Comparison of ENCODE assay signal across 26 mouse cellular contexts in the genomic region with DNA sequence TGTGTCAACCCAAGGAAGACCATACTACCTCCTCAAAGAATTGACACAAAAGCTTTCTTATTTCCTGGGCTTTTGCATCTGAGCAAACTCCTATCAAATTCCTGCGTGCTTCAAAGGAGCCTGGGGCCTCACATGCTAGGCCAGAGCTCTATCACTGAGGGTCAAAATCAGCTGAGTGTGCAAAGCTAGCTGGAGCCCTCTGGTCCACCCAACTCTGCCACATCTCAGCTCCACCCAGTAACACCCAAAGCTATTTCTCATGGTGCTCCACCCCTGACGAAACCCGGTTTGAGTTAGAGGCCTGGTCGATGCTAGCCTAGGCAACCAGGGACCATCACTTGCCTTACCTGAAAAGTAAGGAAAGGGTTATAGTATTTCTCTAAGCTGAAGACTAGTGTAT. TPM values are rescaled to one million over a fixed set of nuclear protein-coding genes. Genes with fewer than 3 reads are reported as not detected.
DNase-seq lines count a peak whose midpoint lies in the region; ATAC-seq and TF ChIP-seq lines count a peak whose summit lies in the region.
"Had no signal": no experiment of that assay in that cellular context is flagged by ENCODE, and none has a peak within 500 bp of the region (broad histone marks: within the 10 kb centered on the region; RNA-seq: fewer than 3 reads in every experiment).

No protein-coding gene starts in this region.

- ATAC-seq in Patski: peak; percentile 18
- ATAC-seq in intestine, embryonic 14.5 days (replicated peaks; ENCODE audit: low FRiP score, low TSS enrichment, low read depth): peak; percentile 41; the same call in 1 of the 2 replicates
- no peak for ATAC-seq in hindbrain, postnatal 0 days
- ATAC-seq: forebrain, postnatal 0 days had no signal

- no peak for DNase-seq in Patski (ENCODE audit: low read depth, low spot score)
- no peak for DNase-seq in intestine, embryonic 14.5 days (ENCODE audit: low spot score)
- peak; percentile 45 for DNase-seq in kidney, adult 9 months
- DNase-seq in kidney, postnatal 36 days: peak; percentile 36 to 41
- no peak for DNase-seq in hindbrain, postnatal 0 days (ENCODE audit: low spot score)
- DNase-seq in layer of hippocampus, postnatal 10 days (ENCODE audit: low spot score in 2 of 2): no peak
- DNase-seq in MN1 (ENCODE audit: low spot score): no peak
- DNase-seq in heart, adult 2 months: no peak
- DNase-seq: adrenal gland, postnatal 36 days; cerebellum, adult 9-11 months; forebrain, postnatal 0 days; heart, postnatal 36 days; lung, postnatal 4 days; midbrain, embryonic 14.5 days; right cerebral cortex, postnatal 4 days had no signal

- WGBS in intestine, embryonic 14.5 days: 55% methylated on average over 4 of the region's 4 CpGs
- 77% methylated on average over 4 of the region's 4 CpGs for WGBS in hindbrain, postnatal 0 days
- 72% methylated on average over 4 of the region's 4 CpGs for WGBS in heart, adult 2 months

- no peak overlapping the region for H3K4me2 ChIP-seq in intestine, embryonic 14.5 days (ENCODE audit: low read length)
- no peak overlapping the region for H3K4me2 ChIP-seq in hindbrain, postnatal 0 days (ENCODE audit: low read depth, low read length)
- H3K4me2 ChIP-seq: heart, embryonic 15.5 days; hindbrain, embryonic 13.5 days; limb, embryonic 13.5 days; lung, embryonic 15.5 days; neural tube, embryonic 12.5 days had no signal

- intact Hi-C loops in heart, adult 2 months (cut with DNase I): no loop called here

- H3K27ac ChIP-seq in intestine, embryonic 14.5 days (ENCODE audit: low read depth): peak overlapping the region; percentile 41; the same call in 1 of the 2 replicates
- no peak overlapping the region for H3K27ac ChIP-seq in hindbrain, postnatal 0 days
- no peak overlapping the region for H3K27ac ChIP-seq in heart, adult 2 months
- H3K27ac ChIP-seq: heart, embryonic 15.5 days; hindbrain, embryonic 13.5 days; limb, embryonic 13.5 days; liver, embryonic 14.5 days; lung, embryonic 15.5 days; neural tube, embryonic 12.5 days had no signal

- H3K79me2 ChIP-seq in heart, adult 2 months (replicated peaks; ENCODE audit: control insufficient read depth, insufficient read depth, low read length): no peaks in the 10 kb centered on the region

- POLR2A ChIA-PET in Patski (lab: Charles Lee): no interaction called here

- no peak overlapping the region for H3K4me3 ChIP-seq in intestine, embryonic 14.5 days (ENCODE audit: low read depth, low read length)
- H3K4me3 ChIP-seq in hindbrain, postnatal 0 days (ENCODE audit: low read length): no peak overlapping the region
- H3K4me3 ChIP-seq in heart, adult 2 months: no peak overlapping the region
- H3K4me3 ChIP-seq: heart, embryonic 15.5 days; hindbrain, embryonic 13.5 days; limb, embryonic 13.5 days; lung, embryonic 15.5 days; neural tube, embryonic 12.5 days had no signal

- H3K4me1 ChIP-seq in intestine, embryonic 14.5 days (replicated peaks; ENCODE audit: control insufficient read depth, insufficient read depth, low read length): peaks cover 5% of the 10 kb centered on the region; the same call in 1 of the 2 replicates
- H3K4me1 ChIP-seq in hindbrain, postnatal 0 days (ENCODE audit: insufficient read depth, low read length): no peaks in the 10 kb centered on the region
- H3K4me1 ChIP-seq in heart, adult 2 months (ENCODE audit: control insufficient read depth, insufficient read depth, low read length): no peaks in the 10 kb centered on the region
- H3K4me1 ChIP-seq: heart, embryonic 15.5 days; lung, embryonic 15.5 days; neural tube, embryonic 12.5 days had no signal

- no peak for TF ChIP-seq EP300 in heart, adult 2 months (IDR thresholded peaks at IDR 0.05; ENCODE audit: insufficient read depth, low read depth, low read length)

- CTCF ChIA-PET in Patski (lab: Charles Lee): interaction anchor here (1.1 to 1.3 kb wide), 3 partner anchors 14 to 35 kb away, joined by 3 to 4 read pairs (median 3); no protein-coding TSS in a partner anchor

- no peak for TF ChIP-seq CTCF in Patski (IDR thresholded peaks at IDR 0.05)
- no peak for TF ChIP-seq CTCF in hindbrain, postnatal 0 days (IDR thresholded peaks at IDR 0.05; ENCODE audit: low read depth)
- TF ChIP-seq CTCF in heart, adult 2 months (IDR thresholded peaks at IDR 0.05): no peak

- H3K27me3 ChIP-seq in Patski: no peaks in the 10 kb centered on the region
- no peaks in the 10 kb centered on the region for H3K27me3 ChIP-seq in intestine, embryonic 14.5 days (replicated peaks; ENCODE audit: control insufficient read depth, insufficient read depth, low read length)
- no peaks in the 10 kb centered on the region for H3K27me3 ChIP-seq in hindbrain, postnatal 0 days (ENCODE audit: insufficient read depth, low read length)
- H3K27me3 ChIP-seq in heart, adult 2 months (ENCODE audit: control insufficient read depth, insufficient read depth, low read length): no peaks in the 10 kb centered on the region
- H3K27me3 ChIP-seq: heart, embryonic 15.5 days; hindbrain, embryonic 13.5 days; limb, embryonic 13.5 days; lung, embryonic 15.5 days; neural tube, embryonic 12.5 days had no signal

- no peak overlapping the region for H3K9ac ChIP-seq in intestine, embryonic 14.5 days (ENCODE audit: low read length)
- no peak overlapping the region for H3K9ac ChIP-seq in hindbrain, postnatal 0 days (replicated peaks; ENCODE audit: low read length)
- H3K9ac ChIP-seq in heart, adult 2 months (ENCODE audit: low read depth, low read length): no peak overlapping the region
- H3K9ac ChIP-seq: forebrain, postnatal 0 days; heart, embryonic 15.5 days; hindbrain, embryonic 13.5 days; limb, embryonic 13.5 days; liver, embryonic 14.5 days; lung, embryonic 15.5 days; neural tube, embryonic 12.5 days had no signal

- no peaks in the 10 kb centered on the region for H3K9me3 ChIP-seq in intestine, embryonic 14.5 days (ENCODE audit: control insufficient read depth, low read length)
- H3K9me3 ChIP-seq in hindbrain, postnatal 0 days (ENCODE audit: low read length): no peaks in the 10 kb centered on the region
- H3K9me3 ChIP-seq: heart, embryonic 15.5 days; hindbrain, embryonic 13.5 days; limb, embryonic 13.5 days; lung, embryonic 15.5 days; neural tube, embryonic 12.5 days had no signal

- no peaks in the 10 kb centered on the region for H3K36me3 ChIP-seq in intestine, embryonic 14.5 days (ENCODE audit: control insufficient read depth, insufficient read depth, low read length)
- no peaks in the 10 kb centered on the region for H3K36me3 ChIP-seq in hindbrain, postnatal 0 days (ENCODE audit: insufficient read depth, low read length)
- H3K36me3 ChIP-seq in heart, adult 2 months (ENCODE audit: control insufficient read depth, insufficient read depth, low read length): no peaks in the 10 kb centered on the region
- H3K36me3 ChIP-seq: heart, embryonic 15.5 days; hindbrain, embryonic 13.5 days; limb, embryonic 13.5 days; lung, embryonic 15.5 days; neural tube, embryonic 12.5 days had no signal

- in situ Hi-C loops in Patski (cut with MboI; ENCODE audit: low pct_unique_long_range_greater_than_20kb): no loop called here

- no peak for TF ChIP-seq POLR2A in heart, adult 2 months (IDR thresholded peaks at IDR 0.05; ENCODE audit: insufficient read depth, low read depth, low read length)

RNA-seq across cellular contexts. Expression of a gene that starts 39.0 kb away (rescaled TPM):
- polyA plus RNA-seq in Patski (2021): 1.1 TPM
- not detected in 2 replicates for polyA plus RNA-seq in intestine, embryonic 14.5 days (2014; fragmentation: Nextera tagmentation; extraction: Ambion mirVana)
- total RNA-seq in hindbrain, postnatal 0 days (2014; rRNA removed): 0.52 TPM in 1 of 2 replicates, not detected in the other
- not detected in 2 replicates for polyA plus RNA-seq in hindbrain, postnatal 0 days (2015; fragmentation: Nextera tagmentation; extraction: Ambion mirVana)
- total RNA-seq in layer of hippocampus, postnatal 10 days (2021): not detected
- not detected for total RNA-seq in heart, adult 2 months (2021)
- polyA plus RNA-seq in heart, adult 2 months (2012; rRNA removed): not detected in 2 replicates
- total RNA-seq: common myeloid progenitor, adult 5-6 weeks; forebrain, postnatal 0 days; heart, adult 8-10 months; heart, postnatal 36 days; layer of hippocampus, adult 8-10 months; megakaryocyte-erythroid progenitor cell, adult 5-6 weeks had no signal
- polyA plus RNA-seq: forebrain, embryonic 11.5 days; forebrain, postnatal 0 days; hindbrain, embryonic 13.5 days; liver, embryonic 14.5 days had no signal

RNA-seq across cellular contexts. Expression of a gene that starts 39.2 kb away (rescaled TPM):
- polyA plus RNA-seq in Patski (2021): 5.3 TPM
- 0.47 and 0.58 TPM in 2 replicates for polyA plus RNA-seq in intestine, embryonic 14.5 days (2014; fragmentation: Nextera tagmentation; extraction: Ambion mirVana)
- 1.5 and 2.1 TPM in 2 replicates for total RNA-seq in hindbrain, postnatal 0 days (2014; rRNA removed)
- 0.26 and 0.31 TPM in 2 replicates for polyA plus RNA-seq in hindbrain, postnatal 0 days (2015; fragmentation: Nextera tagmentation; extraction: Ambion mirVana)
- 1 to 10 TPM; 1.9 to 2.2 TPM for total RNA-seq in layer of hippocampus, postnatal 10 days (2021)
- total RNA-seq in heart, adult 2 months (2021): under 1 TPM; 0.20 to 0.29 TPM
- polyA plus RNA-seq in heart, adult 2 months (2012; rRNA removed): 0.20 and 0.26 TPM in 2 replicates
- total RNA-seq: common myeloid progenitor, adult 5-6 weeks; megakaryocyte-erythroid progenitor cell, adult 5-6 weeks had no signal
- polyA plus RNA-seq: forebrain, embryonic 11.5 days; midbrain, embryonic 14.5 days had no signal

Comparison
In these comparisons a context has a peak if more than half of its experiments do, and no peak if none do; other contexts are left out.
1. DNase-seq: peak in kidney, adult 9 months (single experiment) and kidney, postnatal 36 days (2 of 2); none in Patski (single experiment), intestine, embryonic 14.5 days (single experiment), hindbrain, postnatal 0 days (single experiment), layer of hippocampus, postnatal 10 days (0 of 2), MN1 (single experiment) and heart, adult 2 months (0 of 2).